Mouse (Mus musculus): Measurements from ENCODE around the gene Trim61.

Gene Trim61

DNA sequence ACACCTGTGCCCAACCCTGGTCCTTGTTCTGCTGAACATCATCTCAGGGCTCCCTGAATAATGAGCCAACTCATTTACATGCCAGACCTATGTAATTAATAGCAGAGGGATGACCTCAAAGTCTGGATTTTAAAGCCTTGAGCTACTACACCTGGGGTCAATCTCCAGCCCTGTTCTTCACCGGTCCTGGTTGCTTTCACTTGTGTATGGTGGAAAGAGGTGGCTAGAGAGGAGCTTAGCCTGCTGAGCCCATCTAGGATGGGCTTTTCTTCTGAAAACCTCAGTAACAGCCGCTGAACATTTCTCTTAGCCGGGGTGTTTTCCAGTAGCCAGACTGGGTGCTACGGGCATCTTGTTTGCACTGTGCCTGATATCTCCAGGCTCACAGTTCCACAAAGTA lies 30.6 kb downstream of the Trim61 start, which contains the start of gene Trim75:
Gene Trim75, minus strand, starts transcription at position 101 of the 400 bp plus-strand sequence.
- DNase-seq (ENCODE audit: low spot score) = no peak

DNA sequence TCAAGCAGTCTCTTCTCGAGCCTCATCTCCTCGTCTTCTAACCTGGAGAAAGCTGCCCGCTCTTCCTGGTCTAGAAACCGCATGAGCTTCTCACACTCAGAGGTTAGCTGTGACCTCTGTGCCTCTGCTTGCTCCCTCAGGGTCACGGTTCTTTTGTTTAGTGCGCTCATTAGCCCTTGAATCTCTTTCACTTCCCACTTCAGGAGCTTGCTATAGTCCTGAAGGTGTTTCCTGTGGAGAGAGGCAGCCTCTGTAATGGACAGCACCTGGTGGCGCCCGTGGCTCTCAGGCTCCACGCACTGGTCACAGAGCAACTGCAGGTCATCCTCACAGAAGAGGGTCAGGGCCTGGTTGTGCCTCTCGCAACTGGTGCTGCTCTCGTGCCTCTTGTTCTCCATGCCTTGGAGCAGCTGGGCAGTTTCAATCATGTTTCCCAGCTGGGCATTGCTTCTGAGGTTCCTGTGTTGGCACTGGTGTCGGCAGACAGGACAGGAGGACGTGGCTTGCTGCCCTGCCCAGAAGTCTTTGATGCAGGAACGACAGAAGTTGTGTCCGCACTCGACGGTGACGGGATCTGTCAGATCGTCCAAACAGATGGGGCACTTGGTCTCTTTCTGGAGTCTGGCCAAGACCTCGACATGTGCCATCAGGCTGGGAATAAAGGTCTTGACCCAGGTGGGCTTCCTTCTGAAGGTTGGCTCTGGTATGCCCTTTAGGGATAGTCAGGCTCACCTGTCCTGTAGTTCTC lies 35.0 kb downstream of the Trim61 start:
- DNase-seq (ENCODE audit: low spot score) = no peak

All from c-Kit-positive CD71-positive TER-119-positive erythroid progenitor cells, embryonic 14.5 days (primary cell).